Mouse (Mus musculus): ENCODE data around the gene Mrps11.
A peak's percentile ranks its signal among the peaks of the same experiment; 100 is the strongest.

Mrps11 gene

DNA sequence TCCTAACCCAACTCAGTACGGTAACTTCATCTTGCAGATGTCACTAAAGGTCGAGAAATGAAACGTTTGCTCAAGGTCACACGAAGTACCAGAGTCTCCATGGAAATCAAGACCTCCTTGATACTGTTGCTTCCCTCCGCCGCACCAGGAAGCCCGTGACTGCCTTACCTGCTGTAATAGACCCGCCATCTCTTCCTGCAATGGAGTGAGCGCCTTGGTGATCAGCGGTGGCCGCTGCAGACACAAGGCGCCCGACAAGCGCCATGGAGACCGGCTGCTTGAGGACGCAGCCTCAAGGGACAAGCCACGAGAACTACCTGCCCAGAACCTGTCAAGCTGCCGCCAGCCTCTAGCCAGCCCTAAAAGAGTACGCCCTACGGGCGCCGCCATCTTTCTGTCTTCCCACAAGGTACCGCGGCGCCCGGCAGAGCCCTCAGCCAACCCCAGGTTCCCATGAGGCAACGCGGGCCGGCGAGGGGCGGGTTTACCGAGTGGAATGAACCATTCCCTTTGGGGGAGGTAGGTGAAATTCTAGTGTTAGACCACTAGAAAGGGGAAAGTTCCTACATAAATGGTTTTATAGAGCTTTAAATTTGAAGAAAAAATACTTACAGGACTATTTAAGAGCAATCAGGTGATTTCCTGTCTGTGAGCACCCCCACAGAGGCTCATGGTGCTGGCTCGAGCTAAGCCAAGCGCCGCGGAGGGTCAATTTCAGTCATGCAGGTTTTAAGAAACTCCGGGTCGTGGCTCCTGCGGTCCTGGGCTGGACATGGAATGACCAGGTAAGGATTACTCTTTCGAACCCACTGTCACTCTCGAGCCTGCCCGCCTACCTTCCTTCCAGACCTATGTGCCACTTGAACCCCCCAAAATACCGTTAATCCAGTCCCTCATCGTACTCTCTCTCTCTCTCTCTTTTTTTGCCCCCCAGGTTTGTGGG, at the start of gene Mrps11, which contains the start of gene Mrpl46:
Gene Mrps11, plus strand, starts transcription at position 481 of the 943 bp plus-strand sequence.
Gene Mrpl46, minus strand, starts transcription at position 893 of the 943 bp plus-strand sequence.
- DNase-seq: peak; percentile 88 to 90

DNA sequence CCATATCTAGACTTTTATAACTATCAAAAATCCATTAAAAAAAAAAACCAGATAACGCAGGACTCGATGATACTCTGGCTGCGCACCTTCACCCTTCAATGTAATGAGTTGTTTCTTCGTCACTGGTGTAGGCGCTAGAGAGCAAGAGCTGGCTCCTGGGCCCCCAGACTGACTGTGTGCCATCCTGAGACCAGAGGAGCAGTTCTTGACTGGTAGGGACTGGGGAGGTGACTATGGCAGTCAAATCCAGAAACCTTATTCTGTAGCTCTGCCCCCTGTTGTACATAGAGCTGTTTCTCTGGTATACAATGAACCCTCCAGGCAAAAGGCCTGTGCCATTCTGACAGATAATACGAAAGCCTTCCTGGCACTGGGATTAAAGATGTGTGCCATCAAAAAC, 45.7 kb upstream of the Mrps11 start:
- no peak for DNase-seq

DNA sequence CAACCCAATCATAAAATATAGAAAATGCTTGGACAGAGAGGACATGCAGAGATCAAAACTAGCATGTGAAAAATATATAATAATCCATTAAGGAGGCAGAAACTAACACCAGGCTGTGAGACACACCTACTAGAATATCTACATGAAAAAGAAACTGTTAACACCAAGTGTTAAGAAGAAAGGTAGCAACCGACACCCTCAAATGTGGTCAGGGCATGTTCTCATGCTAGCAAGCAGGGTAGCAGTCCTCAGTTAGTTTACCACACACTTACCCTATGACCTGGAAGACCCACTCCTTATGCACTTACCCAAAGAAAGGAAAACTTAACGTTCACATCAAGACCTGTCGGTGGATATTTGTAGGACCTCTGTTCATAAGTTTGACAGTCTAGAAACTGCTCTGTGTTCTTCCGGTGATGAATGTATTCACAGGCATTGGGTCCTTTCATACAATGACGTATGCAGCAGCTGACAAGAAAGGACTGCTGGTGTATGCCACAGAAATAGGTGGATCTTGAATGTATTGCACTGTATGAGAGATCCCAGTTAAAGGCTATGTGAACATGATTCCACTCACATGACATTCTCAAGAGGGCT, 45.2 kb upstream of the Mrps11 start, which contains the start of gene Ntrk3:
Gene Ntrk3, minus strand, starts transcription at position 399 of the 597 bp plus-strand sequence.
- no peak for DNase-seq

DNA sequence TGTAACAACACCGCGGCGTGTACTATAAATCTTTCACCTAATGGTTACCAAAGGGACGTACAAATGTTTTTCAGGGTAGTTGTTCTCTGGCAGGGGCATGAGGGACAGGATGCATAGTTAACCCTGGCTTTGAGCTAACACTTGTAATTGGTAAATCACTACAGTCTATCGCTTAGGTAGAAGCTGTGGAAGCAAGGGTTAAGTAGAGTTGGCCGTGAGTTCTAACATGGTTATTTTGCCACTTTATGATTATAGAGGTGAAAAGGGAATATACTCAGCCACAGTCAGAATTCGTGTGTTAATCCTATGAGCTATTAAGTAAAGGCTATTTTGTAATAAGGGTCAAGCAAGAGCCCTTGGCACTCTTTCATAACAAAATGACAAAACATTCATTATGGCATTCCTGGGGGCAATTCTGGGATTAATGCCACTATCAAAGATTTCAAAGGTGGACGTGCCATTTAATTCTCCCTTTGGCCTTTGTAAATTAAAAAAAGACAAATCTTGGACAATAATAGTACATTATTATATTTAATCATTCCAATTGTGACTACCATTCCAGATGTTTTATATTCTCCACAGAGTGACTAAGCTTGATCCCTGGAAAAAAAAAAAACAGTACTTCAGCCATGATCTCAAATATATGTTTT, 43.4 kb upstream of the Mrps11 start:
- DNase-seq: no peak

DNA sequence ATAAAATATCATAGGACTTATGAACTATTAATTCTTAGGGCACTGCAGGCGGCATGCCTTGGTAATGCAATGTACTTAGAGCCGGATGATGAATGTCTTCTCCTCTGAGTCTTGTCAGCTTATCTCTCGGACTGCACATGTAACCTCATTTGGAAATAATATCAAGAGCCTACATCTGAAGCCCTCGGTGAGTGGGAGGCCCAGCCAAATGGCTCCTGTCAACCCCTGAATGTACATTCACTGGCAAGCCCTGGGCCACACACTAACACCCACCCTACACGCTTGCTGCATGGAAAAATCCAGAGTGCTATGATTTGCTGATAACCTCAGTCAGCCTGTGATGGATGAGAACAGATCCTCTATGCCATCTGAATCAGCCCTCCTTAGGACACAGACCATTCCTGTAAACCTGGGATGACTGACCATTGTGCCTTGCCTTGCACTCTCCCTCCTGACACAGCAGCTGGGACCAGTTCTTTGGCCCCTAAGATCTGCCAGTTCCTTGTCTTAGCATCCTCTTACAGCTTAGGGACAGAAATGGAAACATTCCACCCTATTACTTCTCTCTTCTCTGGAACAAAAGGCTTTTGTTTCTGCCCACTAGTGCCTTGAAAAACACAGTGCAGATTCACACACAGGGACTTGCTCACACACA, 39.1 kb upstream of the Mrps11 start:
- no peak for DNase-seq

DNA sequence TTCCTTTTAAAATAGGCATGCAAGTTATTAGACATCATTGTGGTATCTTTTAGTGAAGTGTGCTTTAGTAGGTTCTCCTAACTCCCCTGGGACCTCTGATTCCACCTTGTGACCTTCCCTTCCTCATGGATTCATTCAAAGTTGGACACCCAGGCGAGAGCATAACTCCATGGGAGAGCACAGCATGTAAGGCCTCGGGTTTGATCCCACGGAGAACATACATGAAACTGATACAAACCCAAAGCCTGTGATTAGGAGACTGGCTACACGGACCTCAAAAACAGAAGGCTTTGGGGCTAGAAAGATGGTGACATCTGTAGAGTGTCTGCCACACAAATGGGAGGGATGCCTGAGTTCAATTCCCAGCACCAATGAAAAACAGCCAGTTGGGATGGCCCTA, 30.0 kb upstream of the Mrps11 start:
- no peak for DNase-seq

DNA sequence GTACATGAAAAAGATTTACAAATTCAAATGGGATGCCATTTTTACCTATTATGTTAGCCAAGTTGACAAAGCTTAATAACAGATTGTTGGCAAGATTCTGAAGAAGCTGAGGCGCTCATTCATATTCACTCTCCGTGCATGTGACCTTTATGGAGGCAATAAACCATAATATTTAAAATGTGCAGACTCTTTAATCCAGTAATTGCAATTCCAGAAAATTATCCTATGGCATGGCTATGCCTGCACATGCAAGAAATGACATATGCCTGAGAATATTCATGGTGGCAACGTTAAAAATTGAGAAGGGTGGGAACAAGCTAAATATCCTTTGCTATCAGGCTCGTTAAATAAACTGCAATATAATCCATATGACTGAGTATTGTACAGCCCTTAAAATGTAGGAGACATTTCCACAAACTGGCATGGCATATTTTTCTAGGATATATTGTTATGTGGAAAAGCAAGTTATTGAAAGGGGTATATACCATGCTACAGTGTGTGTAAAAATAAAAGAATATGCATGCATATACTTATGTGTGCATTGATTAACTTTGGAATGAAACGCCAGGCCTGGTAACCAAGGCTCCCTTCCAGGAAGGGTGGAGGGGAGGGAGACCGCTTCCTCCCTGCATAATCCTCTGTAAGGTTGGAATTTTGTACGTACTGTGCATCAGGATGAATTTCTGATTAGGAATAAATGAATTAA, 29.0 kb upstream of the Mrps11 start:
- DNase-seq: no peak

DNA sequence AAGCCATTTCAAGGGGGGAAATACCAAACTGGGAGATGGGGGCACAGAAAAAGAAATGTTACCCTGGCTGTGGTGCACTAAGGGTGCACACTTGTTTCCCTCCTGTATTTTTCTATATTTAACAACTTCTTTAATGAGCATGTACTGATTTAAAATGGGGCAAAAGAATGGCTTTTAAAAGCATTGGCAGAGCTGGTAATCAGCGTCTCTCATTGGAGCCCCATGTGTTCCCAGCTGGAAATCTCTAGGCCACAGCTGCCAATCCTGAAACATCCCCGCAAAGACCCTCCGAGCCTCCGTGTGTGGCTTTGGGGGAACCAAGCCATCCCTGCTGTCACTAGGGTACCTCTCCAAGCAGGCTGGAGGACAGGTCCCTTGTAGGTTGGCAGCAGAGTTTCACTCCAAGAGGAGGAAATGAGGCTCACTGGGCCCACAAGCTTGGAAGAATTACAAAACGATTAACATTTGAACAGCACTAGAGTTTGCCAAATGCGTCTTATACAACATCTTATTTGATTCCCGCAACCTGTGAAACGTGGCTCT, 28.4 kb upstream of the Mrps11 start:
- no peak for DNase-seq

DNA sequence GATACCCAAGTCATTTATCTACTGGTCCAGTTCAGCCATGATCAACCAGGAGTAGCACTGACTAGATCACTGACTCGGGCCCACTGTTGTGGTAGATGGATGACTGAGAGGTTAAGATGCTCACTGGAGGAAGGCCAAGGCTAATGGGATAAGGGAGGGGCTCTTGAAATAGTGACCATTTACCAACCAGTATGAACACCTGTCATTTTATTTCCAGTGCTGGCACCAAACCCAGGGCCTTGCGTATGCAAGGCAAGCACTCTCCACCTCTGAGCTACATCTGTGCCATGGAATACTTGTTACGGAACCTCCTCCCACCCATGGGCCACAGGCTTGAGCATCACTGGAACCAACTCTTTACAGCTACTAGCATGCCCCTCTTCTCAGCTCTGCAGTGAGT, 19.1 kb upstream of the Mrps11 start:
- no peak for DNase-seq

DNA sequence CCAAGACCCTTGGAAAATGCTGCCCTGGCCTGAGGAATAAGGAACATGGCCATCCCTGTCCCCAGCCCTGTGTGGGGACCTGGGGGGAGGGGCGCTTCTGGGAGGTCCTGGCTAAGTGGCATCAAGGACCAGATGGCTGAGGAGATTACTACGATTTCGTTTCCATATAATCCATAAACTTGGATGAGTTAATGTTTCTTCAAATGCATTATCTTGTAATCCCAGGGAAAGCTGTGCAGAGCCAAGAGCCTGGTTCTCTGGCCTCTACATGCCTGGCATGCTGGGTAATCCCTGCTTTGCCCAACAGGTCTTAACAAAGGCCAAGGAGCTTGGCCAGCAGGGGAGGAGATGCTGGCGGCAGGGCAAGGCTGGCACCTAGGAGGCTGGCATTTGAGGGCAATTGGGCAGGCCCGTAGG, 17.7 kb upstream of the Mrps11 start:
- DNase-seq: peak; percentile 37 to 57

DNA sequence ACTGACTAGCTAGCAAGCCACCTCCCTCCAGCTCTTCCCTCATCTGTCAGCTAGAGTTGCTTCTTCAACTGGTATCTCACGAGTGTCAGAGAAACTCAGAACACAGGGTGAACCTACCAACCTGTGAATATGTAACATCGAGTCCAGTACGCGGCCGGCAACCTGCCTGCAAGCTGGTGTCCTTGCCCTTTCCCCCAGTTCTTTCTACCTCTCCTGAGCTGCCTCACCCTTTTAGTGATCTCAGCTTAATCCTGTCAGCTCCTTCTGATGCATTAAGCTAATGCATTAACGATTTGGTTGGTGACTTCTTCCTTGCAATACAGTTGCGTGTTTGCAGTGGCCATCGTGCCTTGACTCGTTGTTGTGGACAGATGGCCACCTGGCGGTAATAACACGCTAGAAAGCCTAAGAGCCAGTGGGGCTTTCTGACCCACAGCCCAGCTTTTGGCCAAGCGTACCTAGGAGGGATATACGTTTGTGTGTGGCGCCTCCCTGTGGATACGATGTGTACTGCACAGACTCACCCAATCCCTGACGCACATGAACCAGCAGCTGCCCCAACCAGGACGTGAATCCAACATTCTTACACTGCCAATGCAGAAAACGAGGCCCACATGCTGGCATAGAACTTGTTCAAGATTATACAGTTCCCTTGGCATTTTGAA, 16.8 kb upstream of the Mrps11 start:
- peak; percentile 88 to 91 for DNase-seq

DNA sequence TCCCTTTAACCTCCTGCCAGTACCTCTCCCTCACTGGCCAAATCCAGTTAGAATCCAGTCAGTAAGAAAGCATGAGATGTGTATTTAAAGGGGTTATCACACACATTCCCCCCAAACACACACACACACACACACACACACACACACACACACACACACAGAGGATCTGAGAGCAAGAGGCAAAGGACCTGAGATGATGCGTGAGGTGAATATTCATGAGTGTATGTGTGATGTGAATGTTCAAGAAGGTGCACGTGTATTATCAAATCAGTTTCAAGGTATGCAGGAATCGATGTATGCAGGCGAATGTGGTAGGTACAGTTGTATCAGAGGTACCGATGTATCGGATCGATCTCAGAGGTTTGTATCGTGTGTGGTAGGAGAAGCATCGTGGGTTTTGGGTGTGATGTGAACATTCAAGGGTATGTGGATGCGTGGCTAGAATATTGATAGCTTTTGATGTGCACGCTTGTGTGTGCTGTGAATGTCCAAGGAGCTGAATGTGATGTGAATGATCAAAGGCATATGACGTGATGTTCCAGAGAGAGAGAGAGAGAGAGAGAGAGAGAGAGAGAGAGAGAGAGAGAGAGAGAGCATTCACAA, 14.9 kb upstream of the Mrps11 start:
- no peak for DNase-seq

DNA sequence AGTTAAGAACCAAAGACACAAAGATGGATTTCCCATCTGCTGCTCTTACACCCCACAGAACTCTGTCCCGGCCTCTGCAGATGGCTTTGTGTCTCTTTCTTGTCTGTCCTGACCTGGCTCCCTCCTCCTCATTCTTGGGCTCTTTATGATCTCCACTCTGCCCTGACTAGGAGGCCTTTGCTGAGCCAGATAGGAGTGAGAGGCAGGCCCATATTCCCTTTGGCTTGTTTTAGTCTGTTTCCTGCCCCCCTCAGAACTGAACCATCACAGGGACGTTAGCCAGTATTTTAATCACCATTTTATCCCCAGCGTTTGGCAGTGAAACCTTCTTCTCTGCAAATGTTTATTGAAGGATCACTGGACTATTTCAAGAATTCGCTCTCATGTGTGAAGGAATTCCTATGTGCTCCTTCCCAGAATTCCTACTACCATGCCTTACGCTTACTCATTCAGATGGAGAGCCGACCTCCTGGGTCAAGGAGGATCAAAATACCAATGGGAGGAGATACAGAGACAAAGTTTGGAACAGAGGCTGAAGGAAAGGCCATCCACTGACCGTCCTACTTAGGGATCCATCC, 13.8 kb upstream of the Mrps11 start:
- DNase-seq: no peak

DNA sequence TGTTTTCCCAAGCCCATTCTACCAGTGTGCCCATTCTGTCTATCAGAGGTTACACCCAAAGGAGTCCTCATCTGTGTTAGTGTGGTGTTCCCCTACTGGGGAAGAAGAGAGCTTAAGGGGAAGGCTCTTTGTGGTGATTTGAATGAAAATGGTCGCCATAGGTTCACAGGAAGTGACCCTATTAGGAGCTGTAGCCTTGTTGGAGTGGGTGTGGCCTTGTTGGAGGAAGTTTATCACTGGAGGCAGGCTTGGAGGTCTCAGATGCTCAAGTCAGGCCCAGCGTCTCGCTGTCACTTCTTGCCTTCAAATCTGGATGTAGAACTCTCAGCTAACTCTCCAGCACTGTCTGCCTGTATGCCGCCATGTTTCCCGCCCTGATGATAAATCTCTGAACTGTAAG, 12.0 kb upstream of the Mrps11 start:
- no peak for DNase-seq

DNA sequence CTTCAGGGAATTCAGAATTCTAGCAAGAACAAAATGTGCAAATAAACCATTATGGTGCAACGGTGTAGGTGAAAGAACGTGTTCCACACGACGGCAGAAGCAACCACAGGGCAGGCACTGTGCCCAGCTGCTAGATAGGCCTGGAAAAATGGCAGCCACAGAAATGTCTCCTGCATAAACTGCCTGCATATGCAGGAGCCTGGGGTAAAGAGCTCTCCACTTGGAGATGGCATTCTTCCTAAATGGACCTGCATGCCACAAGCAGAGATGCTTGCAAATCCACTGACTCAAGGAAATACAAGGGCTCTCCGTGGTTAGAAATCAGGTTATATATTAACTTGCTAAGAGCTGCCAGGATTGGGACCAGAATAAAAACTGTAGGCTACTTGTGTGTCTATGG, 4.2 kb upstream of the Mrps11 start:
- no peak for DNase-seq

DNA sequence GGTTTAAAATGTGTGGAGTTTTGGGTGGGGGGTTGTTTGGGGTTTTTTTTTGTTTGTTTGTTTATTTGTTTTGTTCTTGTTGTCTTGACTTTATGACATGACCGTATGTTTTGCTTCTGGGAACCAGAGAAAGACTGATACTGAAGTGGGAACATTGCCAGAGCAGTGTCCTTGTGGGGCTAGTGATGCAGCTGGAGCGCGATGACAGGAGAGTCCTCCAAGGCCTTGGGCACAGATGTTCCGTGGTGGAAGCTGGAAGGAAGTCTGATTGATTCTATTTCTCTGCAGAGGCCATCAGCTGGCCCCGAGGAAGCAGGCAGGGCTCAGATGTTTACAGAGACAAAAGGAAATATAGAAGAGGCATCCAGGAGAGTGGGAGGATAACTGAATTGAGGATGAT, 3.0 kb downstream of the Mrps11 start:
- DNase-seq: no peak

DNA sequence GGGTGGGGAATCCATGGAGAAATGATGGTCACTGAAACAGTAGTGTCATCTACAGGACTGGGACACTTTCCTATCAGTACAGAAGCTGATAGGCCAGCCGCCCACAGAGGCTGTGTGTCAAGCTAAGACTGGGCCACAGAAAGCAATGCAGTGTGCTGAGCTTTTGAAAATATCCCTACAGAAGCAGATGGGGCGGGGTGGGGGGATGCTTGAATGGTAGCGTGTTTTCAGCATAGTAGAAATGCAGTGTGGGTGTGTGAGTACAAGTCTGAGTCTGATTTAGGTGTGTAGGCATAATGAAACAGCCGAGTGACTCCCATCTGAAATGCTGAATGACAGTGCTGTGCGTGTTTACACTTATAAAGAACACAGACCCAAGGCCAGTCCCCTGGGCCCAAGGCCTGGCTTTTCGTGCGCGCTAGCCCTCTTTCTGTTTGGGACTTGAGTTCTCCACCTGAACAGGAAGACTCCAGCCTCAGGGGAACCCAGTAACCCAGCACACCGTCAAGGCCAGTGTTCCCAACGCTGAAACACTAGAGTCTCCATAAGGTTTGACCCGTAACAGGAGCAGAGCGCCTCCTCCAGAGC, 5.0 kb downstream of the Mrps11 start:
- no peak for DNase-seq

DNA sequence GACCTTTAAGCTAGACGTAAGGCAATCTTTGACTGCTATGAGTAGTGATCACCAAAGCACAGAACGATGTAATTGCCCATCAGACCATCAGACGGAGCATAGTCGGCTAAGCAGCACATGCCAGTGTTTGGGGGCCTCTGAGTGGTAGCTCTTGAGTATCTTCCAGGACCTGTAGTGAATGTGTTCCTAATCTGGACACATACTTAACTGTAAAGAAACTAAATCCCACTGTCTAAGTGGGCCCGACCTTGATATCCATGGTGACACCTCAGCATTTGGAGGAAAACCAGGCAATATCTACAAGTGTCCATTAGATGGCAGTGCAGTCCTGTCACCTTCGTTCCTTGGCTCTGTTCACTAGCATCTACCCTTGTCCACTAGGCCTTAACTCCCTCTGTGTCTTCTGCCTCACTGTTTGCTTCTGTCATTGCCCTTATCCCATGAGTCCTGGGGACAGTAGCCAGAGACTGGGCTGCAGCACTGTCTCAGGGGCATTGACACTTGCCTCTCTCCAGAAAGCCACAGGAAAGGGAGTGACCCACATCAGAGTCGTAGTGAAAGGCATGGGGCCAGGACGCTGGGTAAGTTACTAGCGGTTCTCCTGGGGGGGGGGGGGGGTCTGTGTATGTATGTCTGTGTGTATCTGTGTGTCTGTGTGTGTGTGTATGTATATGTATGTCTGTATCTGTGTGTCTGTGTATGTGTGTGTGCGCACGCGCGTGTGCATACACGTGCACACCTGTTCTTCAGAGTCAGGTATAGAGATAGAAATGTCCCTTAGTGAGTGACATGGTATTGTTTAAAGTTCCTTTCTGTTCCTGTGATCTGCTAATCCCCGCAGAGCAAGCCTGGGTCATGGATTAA, 8.7 kb downstream of the Mrps11 start:
- peak; percentile 62 for DNase-seq

DNA sequence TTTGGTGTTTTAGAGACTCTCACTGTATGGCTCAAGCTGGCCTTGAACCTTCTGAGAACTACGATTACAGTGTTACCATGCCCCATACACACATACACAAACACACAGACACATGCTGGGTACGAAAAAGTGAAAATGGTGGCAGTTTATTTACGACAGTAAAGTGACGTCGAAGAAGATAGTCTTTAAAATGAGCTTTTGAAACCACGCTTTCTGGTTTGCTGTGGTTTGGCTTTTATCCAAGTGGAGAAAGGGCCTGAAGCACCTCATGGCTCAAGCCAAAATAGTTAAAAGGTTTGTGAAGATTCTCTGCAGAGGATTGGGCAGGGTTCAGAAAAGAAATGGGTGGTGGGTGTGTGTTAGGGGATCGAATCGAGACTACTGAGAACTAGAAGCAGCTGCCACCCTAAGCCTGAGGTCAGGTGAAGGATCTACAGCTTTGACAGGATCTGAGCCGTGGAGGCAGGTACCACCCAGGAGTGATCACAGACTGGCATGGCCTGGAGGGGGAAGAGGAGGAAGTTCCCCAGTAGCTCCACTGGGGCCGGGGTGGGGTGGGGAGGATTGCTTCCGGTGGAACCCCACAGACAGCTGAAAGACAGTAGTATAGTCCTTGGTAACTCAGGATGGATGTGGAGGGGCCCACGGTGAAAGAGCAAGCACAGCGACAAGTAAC, 11.1 kb downstream of the Mrps11 start:
- no peak for DNase-seq

Data from cerebellum, adult 18-20 months (tissue).